Mouse (Mus musculus) adrenal gland, postnatal 36 days (tissue): ENCODE measurements around the gene Aven. TPM values are rescaled to one million over a fixed set of nuclear protein-coding genes. Genes with fewer than 3 reads are reported as not detected.
"Not testable (repeated sequence)": the region's sequence is repeated elsewhere in the genome, so short reads cannot be mapped to it uniquely, and the experiment has no call there.

ENCODE experiments used
- DNase-seq, 2 experiments: peaks; one replicate each; pipeline ENCODE4 v3.0.0; 2021; ENCODE audit warnings: mixed read lengths in 1 of 2
- long read RNA-seq, 2 experiments: library from polyadenylated mRNA; stranded (forward); transcript quantifications; one replicate each; pipeline ENCODE4 v2.0.0; 2021; ENCODE audit warnings: borderline sequencing depth in 2 of 2
- total RNA-seq, 2 experiments: library from RNA; stranded (reverse); gene quantifications; 2 replicates each; pipeline ENCODE4 v1.2.3; 2021

Aven gene
- total RNA-seq, result 10 to 100 TPM; 17.5 to 20.5 TPM
- long read RNA-seq, experiment 1, full-length matches to known transcripts, result 37 of 40 reads
- long read RNA-seq, experiment 1, partial matches to known transcripts, result 3 of 40 reads
- long read RNA-seq, experiment 1, other reads (novel, unspliced or antisense), result 0 of 40 reads
- long read RNA-seq, experiment 2, full-length matches to known transcripts, result 6 of 6 reads
- long read RNA-seq, experiment 2, partial matches to known transcripts, result 0 of 6 reads
- long read RNA-seq, experiment 2, other reads (novel, unspliced or antisense), result 0 of 6 reads

DNA sequence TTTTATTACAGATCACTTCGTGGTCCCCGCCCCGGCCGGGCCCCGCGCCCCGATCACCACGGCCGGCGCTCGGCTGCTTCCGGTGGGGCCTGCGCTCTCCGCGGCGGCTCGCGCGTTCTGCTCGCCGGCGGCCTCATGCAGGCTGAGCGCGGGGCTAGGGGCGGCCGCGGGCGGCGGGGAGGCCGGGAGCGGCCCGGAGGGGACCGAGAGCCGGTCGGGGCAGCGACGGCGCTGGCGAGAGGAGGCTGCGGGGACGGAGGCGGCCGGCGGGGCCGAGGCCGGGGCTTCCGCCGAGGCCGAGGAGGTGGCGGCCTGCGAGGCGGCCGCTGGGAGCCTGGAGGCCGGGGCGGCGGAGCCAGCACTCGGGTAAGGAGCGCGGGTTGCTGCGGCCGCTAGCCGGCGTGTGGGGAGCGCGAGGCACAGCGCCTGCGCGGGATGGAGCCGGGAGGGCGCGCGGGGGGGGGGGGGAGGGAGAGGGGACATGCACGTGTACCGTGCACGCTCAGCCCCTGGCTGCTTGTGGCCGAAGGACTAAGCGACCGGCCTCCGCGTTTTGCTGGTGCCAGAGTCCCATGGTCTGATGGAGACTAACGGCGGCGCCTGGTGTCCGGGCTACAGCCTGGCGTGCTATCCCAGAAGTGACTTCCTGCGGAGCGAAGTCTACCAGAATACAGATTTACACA lies at the start of gene Aven:
Gene Aven (plus strand): TSS at position 109 of the 683 bp plus-strand sequence.
- peak; percentile 90 to 93 for DNase-seq

DNA sequence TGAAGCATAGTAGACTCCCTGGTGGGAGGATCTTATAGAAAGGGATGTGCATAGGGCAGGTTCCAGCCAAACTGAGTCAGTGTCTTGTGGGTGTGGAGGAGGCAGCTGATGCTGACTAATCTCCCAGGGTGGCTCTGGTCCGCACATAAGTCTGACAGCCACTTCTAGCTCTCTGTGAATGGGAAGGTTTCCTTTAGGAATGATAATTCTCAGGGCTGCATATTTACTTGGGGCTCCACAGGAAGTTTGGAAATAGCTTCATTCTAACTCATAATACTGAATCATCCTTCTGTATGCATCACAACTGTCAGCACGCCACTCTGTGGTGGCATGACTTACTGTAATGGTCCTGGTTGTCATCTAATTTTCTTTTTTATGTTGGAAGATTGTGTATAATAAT lies 49.3 kb upstream of the Aven start:
- DNase-seq, result no peak

DNA sequence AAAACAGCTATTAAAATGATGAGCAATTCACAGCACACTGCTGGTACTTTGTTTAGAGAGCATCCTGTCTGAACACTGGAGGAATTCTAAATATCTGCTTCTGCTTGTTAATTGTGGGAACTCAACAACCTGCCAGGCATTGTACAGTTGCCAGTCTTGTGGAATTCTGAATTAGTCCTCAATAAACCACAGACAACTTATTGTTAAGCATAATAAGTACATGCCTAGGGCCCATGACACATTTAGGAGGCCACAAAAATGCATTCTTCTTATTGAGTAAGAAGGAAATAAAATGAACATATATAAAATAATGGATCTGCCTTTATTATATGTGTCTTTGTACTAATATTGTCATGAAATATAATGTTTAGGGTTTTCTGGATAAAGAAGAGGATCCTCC lies 47.3 kb upstream of the Aven start:
- no peak for DNase-seq

DNA sequence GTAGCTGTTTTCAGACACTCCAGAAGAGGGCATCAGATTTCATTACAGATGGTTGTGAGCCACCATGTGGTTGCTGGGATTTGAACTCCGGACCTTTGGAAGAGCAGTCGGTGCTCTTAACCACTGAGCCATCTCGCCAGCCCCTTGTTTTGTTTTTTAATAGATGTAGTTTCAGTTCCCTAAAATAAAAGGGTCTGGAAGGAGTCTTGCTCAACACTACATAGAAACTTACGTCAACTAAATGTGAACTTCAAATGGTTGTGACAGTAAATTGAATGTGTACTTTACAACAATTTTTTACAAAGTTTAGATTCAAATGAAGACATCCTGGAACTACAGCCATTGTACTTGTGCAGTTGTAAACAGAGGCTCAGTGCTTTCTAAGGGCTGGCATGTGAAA lies 44.7 kb upstream of the Aven start:
- not testable (repeated sequence) for DNase-seq

DNA sequence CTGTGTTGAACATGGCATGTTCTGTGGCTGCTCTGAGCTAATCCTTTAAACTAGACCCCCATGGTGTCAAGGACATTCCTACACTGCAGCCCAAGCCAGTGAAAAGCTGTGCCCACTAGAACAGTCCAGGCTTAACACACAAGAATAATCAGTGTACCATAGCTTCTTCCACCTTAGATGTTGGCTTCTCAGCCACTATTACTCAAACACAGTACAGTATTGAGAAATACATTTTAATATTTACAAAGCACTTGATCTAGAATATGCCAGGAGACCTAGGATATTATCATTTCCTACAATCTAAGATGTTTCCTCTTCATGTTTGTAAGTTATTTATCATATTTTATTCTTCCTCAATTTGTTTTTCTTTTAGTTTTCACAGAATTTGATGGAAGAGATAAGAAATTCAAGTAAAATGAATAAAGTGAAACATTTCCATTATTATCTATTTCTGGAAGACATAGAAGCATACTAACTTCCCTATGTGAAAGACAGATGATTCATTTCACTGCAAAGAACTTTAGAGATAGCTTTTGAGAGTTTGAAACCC lies 44.2 kb upstream of the Aven start:
- no peak for DNase-seq

DNA sequence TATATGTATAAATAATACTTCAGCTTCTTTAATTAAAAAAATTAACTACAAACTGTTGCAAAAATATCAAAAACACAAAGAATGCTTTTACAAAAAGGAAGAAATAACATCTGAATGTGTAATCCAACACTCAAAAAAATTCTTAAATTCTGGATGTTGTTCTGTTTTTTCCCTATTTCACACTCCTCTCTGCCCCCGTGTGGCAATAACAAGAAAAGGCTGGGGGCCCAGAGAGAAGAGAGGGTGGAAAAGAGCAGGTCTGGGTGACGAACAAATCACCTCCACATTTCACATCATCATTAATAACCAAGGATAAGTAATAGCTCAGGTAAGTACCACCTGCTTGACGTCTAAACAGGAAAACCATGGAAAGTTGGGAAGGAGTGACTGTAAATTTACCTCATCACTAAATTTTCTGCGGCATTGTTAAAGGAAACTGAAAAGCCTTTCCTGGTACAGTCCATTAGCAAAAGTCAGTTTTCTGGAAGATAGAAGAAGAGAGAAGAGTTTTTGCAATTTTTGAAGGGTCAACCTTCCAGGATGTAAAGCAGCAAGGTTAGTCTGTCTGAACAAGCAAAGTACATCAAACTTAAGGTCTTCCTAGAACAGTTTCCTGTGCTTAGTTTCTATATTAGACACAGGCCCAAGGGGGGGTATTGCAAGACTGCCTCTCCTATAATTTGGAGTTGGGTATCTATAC lies 43.0 kb upstream of the Aven start:
- DNase-seq, result peak; percentile 7 to 22

DNA sequence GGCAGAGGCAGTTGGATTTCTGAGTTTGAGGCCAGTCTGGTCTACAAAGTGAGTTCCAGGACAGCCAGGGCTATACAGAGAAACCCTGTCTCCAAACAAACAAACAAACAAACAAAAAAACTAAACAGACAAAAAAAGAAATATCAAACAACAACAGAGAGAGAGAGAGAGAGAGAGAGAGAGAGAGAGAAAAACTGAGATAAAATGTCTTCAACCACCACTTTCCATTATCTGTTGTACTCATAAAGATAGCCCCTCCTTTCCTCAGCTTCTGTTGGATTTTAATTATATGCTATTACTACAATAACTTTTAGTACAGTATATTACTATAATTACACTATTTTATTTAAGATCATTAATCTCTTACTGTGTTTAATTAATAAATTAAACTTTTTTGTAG lies 40.3 kb upstream of the Aven start:
- DNase-seq, result not testable (repeated sequence)

DNA sequence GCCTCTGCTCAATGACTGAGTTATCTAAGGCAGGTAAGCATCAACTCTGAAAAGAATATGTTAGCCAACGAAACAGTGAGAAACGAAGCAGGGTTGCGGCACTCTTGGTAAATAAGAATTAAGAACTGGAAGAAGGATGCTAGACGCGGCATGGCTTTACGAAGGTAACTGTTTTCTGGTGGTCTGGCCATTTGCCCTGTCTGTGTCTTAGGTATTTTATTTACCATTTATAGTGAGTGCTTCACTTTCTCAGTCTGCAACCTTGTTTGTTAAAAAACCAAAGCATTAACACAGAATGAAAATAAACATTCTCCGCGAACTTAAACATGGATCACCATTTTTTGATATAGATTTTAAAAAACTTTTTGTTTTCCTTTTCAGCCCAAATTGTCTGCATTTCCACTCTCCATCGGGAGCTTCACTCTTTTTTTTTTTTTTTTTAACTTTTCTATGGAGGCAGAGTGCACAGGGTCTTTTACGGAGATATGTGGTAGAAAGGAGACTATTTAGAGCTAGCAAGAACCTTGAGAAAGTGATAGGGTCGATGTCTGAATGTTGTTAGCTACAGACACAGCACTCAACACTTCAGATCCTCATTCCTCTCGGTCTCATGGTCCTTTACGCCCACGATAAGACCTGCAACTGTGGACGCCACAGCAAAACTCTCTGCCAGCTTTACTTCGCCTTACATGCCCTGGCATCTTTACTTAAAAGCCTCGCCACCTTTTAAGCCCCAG lies 38.5 kb upstream of the Aven start:
- DNase-seq, result no peak

DNA sequence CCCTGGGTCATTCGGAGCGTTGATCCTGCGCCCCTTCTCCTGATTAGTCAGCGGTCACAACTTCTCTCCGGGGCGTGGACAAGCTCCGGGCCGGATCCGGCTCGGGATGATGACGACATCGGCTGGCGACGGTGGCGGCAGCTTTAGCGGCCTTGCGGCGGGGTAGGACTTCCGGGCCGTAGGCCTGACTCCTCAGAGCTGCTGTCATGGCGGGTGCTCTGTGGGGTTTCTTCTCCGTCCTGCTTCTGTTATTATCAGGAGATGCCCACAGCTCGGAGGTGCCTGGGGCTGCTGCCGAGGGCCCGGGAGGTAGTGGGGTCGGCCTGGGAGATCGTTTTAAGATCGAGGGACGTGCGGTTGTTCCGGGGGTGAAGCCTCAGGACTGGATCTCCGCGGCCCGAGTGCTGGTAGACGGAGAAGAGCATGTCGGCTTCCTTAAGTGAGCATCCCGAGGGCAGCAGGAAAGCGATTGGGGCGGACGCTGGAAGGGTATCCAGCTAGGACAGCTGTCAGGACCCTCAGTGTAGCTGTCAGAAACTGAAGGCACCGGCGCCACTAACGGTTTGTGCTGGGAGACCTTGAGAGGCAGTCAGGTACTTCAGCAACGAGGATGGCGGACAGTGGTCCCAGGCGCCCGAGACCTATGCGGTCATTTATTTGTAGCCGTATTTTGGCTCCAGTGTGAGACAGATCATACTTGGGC lies 37.8 kb upstream of the Aven start, which contains the start of gene Emc7:
Gene Emc7 (plus strand): TSS at position 136 of the 703 bp plus-strand sequence.
- peak; percentile 99 to 100 for DNase-seq

DNA sequence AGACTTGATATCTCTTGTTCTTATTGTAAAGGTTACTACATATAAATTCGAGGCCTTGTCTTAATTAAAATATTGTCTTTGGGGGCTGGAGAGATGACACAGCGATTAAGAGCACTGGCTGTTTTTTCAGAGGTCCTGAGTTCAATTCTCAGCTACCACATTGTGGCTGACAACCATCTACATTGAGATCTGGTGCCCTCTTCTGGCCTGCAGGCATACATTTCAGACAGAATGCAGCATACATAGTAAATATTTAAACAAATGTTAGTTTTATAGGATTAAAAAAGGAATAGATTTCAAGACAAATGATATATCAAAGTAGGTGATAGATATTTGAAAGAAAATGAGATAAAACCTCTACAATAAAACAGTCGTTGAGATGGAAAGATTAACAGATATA lies 32.2 kb upstream of the Aven start:
- DNase-seq, result no peak

DNA sequence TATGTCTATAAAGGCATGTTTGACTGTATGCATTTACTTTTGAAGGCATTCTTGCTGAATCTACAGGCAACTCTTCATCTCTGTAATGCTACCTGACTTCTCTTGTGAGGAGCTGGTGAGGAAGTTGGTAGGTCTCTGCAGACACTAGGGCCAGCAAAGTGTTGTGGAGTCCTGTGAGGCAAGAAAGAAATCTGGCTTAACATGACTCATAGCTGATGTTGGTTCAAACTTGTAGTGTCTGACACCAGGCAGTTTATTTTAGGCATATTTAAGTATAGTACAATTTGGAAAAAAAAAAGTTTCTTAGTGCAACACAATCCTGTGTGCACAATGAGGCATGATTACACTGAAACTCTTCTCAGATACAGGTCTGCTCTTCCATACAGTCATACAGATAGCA lies 23.2 kb upstream of the Aven start:
- DNase-seq, result no peak

DNA sequence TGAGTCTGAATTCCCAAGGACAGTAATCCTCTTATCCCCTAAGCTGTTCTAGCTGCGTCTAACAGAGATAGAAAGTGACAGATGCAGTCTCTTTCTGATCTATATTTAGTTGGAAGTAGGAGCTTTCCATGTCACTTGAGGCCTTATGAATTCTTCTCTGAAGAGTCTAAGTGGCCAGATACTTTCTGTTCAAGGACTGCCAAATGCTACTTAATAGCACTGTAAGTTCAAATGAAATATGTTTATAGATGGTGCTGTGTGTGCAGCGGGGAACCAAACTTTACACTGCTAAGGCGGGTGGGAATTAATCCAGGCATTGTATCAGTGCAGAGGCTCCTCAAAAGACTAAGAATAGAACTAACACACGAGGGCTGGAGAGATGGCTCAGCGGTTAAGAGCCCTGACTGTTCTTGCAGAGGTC lies 21.8 kb upstream of the Aven start:
- DNase-seq, result no peak

DNA sequence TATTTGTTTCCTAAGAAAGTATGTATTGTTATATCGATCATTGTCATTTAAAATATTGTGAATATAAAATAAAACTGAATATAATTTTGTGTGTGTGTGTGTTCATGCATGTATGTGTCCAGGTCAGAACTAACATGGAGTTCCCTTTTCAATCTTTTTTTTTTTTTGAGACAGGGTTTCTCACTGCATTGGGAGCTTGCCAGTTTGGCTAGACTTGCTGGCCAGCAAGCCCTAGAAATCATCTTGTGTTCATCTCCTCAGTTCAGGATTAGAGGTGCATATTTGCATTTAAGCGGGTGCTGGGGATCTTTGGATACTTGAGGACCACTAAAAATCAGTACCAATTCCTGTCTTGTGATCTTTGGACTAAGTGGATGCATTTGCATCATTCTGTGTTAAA lies 20.7 kb upstream of the Aven start:
- DNase-seq, result no peak

DNA sequence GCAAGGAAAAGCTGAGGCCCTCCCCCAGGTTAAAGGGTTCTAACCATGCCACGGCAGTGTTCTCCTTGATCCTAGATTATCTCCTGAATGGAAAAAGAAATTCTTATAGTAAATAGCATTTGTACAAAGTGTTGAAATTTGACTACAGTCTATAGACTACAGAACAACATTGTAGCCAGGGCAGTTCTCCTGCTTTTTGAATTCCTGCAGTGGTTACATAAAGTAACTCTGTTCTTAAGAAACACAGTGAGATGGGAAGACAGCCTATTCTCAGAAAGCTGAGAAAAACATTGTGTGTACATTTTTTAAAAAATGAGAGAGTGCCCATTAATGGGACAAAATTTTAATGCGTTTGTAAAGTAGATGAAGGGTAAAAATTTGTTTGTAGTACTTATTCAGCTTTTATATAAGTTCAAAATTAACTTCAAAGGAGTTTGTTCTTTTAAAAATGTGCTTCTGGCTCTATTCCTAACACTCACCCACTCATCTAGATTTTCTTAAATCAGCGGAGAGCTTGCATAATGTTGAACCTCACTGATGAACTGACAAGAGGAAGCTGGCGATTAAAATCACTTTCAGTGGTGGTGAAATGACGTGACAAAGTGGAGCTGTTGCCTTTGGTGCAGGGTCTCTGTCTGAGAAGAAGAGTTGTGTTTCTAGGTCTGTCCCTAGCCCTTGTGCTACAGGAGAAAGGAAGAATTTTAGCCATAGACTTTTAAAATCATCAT lies 17.6 kb upstream of the Aven start:
- DNase-seq, result no peak

DNA sequence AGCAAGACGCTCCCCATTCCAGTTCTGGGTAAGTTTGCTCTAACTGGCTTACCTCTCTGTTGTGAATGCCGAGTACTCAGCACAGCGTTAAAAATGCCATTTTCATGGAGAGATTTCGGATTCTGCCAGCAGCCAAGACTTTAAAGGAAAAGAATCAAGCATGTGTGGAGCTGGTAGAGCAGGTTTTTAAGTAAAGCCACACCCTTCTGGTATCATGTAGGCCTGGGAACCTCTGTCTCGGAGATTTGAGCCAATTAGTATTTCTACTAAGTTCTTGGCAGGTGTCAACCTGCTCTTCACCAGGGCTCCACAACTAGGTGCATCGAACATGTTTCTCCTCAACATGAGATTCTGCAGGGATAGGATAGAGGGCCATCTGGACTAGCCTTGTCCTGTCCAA lies 16.2 kb upstream of the Aven start:
- no peak for DNase-seq

DNA sequence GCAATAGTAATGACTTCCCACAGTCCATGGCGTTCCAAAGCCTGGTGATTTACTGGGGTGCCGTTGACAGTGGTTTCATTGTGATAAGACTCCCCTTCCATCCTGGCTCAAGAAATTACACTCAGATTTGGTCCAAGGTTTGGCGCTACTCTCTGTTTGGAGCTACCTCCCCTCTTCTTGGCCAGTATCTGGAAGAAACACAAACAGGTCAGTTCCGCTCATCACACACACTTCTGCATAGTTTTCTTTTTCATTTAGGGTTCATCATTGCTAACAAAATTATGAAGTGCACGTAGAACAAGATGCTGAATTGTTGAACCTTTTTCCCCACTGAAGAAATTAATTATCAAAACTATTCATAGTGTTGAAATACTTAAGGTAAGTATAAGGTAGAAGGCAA lies 12.1 kb upstream of the Aven start, which contains the start of gene Chrm5:
Gene Chrm5 (minus strand): TSS at position 101 of the 400 bp plus-strand sequence.
- no peak for DNase-seq

DNA sequence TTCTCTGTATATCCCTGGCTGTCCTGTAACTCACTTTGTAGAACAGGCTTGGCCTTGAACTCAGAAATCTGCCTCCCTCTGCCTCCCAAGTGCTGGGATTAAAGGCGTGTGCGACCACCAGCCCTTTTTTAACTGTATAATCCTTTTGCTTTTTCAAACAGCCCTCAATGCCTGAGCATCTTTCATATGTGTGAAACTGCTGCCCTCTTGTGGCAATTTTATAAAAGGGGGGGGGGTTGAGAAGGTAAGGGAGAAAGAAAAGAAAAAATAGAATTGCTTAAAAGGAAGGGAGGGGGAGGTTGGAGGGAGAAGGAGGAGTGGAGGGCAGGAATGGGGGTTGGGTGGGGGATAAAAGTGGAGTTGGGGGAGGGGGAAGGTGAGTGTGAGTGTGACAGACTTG lies 11.2 kb upstream of the Aven start:
- peak in 1 of 2 experiments; percentile 22 for DNase-seq

DNA sequence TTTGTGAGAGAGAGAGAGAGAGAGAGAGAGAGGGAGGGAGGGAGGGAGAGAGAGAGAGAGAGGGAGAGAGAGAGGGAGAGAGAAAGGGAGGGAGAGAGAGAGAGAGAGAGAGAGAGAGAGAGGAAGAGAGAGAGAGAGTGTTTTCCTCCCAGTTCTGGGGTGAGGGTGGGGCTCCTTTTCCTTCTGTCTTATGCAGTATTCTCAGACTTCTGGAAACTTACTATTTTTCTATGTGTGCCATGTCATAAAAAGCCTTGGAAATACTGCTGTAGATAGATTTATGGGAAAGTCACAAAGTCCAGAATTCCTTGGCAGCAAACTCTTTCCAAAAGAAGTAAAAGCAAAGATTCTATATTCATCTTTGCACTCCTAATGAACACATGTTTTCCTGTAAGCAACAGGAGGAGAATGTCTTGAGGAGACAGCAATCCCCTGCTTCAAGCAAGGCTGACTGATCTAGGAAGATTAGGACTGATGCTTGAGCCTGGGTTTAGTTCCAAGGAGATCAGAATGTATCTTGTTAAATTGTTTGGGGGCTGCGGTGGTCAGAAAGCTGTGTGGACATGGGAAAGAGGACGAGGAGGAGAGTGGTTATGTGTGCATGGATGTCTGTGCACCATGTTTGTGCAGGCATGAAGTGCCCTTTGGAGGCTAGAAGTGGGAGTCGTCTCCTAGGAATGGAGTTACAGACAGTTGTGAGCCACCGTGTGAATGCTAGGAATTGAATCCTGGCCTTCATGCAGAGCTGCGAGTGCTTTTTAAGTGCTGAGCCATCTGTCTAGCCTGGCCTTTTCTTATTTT lies 10.0 kb upstream of the Aven start:
- DNase-seq, result no peak

DNA sequence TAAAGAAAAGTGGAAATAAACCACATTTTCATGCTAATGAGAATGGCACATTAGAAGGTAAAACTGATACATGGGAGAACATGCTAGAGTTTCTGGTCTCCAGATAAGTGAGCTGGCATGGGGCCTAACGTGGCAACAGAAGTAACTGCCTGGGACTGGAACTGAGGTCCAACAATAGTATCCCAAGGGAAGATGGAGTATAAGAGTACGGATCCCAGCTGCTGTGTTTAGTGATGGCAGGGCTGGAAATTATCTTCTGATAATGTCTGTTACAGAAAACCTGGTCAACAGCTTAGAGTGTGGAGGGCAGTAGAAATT lies 9.5 kb upstream of the Aven start:
- DNase-seq, result no peak

DNA sequence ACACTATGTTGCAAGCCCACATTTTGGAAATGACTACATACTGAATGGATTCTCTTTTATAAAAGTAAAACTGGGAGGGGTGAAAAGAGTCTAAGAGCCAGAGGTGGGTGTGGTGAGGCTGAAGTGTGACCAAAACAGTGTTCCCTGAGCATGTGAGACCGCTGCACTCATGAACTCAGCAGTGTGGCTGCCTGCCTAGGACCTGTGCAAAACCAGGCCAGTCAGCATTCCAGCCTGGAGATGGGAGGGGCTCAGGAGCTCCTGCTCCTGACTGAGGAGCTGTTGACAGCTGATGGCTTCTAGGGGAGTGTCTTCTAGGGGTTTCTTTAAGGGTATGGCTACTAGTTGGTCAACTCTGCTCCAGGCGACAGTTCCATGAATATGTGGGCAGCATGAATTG lies 7.9 kb upstream of the Aven start:
- DNase-seq, result no peak
